Mouse (Mus musculus): ENCODE results near the gene BC049352.

BC049352 gene

DNA sequence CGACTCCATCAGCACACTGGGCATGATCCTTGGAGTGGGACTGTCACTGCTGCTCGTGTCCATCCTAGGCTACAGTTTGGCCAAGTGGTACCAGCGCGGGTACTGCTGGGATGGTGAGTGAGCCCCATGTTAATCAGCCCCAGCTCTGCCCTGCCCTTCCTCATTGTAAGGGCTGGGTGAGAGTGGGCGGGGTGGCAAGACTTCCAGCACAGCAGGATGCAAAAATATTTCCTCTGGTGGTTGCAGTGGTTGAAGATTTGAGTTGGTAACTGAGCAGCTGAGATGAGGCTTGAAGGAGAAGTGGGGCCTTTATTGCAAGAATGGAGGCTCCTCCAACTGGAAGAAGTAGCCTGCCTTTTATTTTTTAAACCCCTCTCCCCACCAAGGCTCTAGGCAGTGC, 59.6 kb downstream of the BC049352 start:
- DNase-seq (ENCODE audit: extremely low spot score, low read depth, low spot score), result no peak

DNA sequence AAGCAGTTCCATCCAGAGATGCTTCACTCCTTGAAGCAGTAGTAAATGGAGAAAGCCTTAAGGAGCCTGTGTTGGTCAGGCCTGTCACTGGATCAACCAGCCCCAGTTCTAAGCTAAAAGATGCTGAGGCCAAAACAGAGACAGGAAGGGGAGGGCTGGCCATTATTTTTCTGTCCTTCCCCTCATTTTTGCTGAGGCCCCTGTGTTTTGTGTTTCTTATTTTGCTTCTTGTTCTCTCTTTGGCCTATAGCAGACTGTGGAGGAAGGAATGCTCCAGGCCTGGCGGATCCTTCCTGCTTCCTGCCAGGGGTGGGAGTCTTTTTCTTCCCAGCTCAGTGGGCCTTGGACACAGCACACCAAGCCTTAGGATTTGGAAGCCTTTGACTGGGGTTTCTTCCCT, 63.6 kb downstream of the BC049352 start:
- DNase-seq (ENCODE audit: extremely low spot score, low read depth, low spot score), result no peak

DNA sequence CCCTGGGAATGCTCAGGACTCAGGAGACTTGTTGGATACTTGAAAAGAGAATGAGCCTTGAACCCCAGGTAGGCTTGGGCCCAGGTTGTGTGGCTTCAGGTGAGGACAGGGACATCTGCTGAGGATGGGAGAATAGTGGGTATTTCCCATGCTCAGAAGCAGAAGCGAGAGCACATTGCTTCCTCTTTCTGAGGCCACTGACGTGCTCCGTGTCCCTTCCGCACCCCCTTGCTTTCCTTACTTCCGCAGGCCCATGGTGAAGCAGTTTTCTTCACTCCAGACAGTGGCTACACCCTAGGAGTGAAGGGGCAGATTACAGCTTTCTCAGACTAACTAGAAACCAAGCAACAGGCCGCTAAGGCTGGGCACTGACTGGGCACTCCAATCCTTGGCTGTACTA, 64.3 kb downstream of the BC049352 start:
- no peak for DNase-seq (ENCODE audit: extremely low spot score, low read depth, low spot score)

- DNase-seq (ENCODE audit: extremely low spot score, low read depth, low spot score), result no peak
Measured at GRCm38 (mm10) chr9:45247536-45247935, 65.7 kb downstream of the BC049352 start.

DNA sequence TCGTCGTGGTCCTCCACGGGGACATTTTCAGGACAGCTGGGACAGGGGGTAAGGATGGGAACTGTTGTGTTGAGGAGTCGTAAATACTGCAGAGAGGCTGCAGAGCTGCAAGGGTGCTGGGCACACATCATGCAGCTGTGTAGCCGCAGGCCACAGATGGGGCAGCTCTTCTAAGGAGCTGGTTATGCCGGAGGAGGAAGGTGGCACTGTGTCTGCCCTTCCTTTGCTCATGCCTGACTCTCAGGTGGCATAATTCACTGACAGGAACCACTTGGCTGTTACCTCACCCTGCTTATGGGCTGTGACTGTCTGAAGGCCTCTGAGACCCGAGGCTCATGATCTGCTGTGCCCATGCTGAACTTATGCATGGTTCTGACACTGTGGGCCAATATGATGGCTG, 68.5 kb downstream of the BC049352 start:
- DNase-seq (ENCODE audit: extremely low spot score, low read depth, low spot score), result no peak

DNA sequence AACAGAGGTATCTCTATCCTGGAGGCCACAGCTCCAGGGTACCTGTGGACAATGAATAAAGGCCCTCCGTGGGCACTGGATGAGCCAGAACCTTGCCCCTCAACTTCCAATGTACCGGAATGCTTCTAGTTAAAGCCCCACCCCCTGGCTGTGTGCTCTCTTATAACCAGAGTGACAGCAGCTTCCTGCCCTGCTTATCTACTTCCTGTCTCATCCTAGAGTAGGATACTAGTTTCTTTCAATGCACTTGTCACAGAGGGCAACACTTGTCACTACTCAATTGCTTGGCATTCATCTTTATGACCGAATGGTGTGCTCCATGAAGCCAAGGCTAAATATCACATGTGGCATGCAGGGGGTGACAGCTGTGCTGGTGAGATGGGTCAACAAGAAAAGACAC, 69.5 kb downstream of the BC049352 start:
- DNase-seq (ENCODE audit: extremely low spot score, low read depth, low spot score), result no peak

GRCm38 (mm10) chr9:45251990-45252389, 70.2 kb downstream of the BC049352 start:
- no peak for DNase-seq (ENCODE audit: extremely low spot score, low read depth, low spot score)

- DNase-seq (ENCODE audit: extremely low spot score, low read depth, low spot score), result no peak
Measured at GRCm38 (mm10) chr9:45252395-45252794, 70.6 kb downstream of the BC049352 start.

DNA sequence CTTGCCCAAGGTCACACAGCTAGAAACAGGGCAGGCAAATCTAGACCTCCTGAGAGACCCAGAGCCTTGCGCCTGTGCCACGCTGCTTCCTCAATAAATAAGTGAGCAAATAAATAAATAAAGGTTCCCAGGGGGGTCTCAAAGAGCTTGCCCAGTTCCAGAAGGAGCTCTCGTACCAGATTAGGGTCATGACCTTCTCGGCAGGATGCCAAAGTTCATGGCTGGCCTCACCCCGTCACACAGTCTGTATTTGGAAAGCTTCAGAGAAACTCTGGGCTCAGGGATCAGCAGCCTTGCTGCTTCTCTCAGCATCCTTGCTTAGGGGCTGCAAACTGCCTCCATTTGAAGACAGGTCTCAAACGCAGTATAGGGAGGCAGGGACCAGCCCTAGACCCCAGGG, 72.2 kb downstream of the BC049352 start:
- DNase-seq (ENCODE audit: extremely low spot score, low read depth, low spot score), result no peak

GRCm38 (mm10) chr9:45254605-45255004, 72.8 kb downstream of the BC049352 start:
- DNase-seq (ENCODE audit: extremely low spot score, low read depth, low spot score), result no peak

GRCm38 (mm10) chr9:45255431-45255830, 73.6 kb downstream of the BC049352 start:
- no peak for DNase-seq (ENCODE audit: extremely low spot score, low read depth, low spot score)

DNA sequence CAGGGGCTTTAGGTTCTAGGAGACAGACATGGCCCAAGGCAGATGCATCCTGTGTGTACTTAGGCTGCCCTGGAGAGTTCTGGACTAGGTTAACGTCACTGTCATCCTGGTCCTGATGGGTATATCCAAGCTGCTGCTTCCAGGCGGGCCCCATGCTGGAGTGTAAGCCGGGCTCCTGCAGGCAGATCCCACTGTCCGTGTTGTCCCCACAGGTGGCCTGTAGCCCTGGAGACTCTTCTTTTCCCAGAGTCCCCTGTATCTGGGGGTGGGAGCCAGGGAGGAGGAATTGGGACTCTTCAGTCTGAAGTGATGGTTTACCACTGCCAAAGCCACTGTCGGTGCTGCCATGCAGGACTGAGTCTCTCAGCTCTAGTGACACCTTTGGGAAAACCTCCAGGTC, 74.2 kb downstream of the BC049352 start:
- DNase-seq (ENCODE audit: extremely low spot score, low read depth, low spot score), result no peak

- DNase-seq (ENCODE audit: extremely low spot score, low read depth, low spot score), result no peak
Measured at GRCm38 (mm10) chr9:45259065-45259464, 77.3 kb downstream of the BC049352 start.

GRCm38 (mm10) chr9:45261466-45261865, 79.7 kb downstream of the BC049352 start:
- no peak for DNase-seq (ENCODE audit: extremely low spot score, low read depth, low spot score)

- no peak for DNase-seq (ENCODE audit: extremely low spot score, low read depth, low spot score)
Measured at GRCm38 (mm10) chr9:45261872-45262271, 80.1 kb downstream of the BC049352 start.

DNA sequence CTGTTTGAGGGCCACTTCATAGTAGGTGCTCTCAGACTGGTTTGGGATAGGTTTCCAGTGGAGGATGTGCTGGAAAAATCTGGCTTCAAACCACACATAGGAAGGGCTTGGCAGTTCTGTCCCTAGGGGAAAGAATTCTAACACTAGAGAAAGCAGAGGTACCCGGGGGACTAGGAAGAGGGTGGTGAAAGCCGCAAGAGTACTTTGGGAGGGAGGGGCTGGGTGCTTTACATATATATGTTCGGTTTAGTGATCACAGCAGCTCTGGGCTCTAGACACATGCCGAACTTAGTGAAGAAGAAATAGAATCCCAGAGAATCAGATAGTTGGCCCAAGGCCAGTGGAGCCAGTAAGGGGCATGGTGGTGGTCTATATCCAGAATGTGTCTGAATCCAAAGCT, 85.3 kb downstream of the BC049352 start:
- DNase-seq (ENCODE audit: extremely low spot score, low read depth, low spot score), result no peak

- DNase-seq (ENCODE audit: extremely low spot score, low read depth, low spot score), result no peak
Measured at GRCm38 (mm10) chr9:45268079-45268478, 86.3 kb downstream of the BC049352 start.

DNA sequence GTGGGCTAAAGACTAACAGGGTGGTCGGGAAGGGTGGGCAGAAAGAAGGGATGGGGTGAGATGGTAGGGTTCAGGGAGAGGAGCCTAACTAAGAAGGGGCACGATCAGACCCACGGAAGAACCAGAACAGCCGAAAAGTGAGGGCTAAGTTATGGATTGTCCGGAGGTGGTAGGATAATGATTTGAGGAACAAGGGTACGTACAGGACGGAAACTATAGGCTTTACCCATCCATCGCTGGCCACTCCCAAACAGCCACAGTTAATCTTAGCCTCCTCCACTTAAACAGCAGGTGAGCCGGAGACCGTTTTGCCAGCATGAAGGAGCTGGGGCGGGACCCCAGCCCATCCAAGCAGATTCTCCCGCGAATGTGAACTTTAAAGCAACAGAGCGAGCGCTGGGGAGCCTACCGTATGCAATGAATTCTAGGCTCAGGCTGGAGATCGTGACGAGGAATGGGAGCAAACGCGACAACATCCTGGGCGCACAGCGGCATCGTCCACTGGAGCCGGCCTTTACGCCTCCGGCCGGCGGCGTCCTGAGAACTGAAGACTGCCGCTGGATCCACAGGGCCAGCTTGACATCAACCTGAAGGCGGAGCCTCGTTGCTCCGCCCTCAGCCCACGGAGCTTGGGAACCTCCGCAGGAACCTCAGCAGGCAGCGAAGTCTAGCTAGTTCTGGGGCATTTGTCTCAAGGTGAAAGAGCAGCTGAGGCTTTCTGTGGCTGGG, 87.0 kb downstream of the BC049352 start, which contains the start of gene Il10ra:
TSS of gene Il10ra (minus strand) at position 553 of the 729 bp plus-strand sequence.
- peak; percentile 12 for DNase-seq (ENCODE audit: extremely low spot score, low read depth, low spot score)

DNA sequence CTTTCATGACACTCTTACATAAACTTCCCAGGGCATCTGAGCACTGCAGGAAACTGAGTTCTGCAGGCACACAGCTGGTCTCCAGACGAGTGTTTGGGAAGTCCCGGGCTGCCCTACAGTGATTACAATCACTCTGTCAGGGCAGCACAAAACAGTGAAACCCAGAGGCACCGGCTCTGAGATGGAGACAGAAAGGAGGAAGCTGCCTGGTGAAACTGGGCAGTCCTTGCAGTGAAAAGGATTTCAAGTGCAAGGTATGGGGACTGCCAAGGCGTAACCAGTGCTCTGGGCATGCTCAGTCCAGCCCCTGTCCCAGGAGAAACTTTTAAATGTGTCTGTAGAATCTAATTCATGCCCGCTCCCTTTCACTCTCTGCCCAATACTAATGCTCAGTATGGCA, 90.4 kb downstream of the BC049352 start:
- no peak for DNase-seq (ENCODE audit: extremely low spot score, low read depth, low spot score)

DNA sequence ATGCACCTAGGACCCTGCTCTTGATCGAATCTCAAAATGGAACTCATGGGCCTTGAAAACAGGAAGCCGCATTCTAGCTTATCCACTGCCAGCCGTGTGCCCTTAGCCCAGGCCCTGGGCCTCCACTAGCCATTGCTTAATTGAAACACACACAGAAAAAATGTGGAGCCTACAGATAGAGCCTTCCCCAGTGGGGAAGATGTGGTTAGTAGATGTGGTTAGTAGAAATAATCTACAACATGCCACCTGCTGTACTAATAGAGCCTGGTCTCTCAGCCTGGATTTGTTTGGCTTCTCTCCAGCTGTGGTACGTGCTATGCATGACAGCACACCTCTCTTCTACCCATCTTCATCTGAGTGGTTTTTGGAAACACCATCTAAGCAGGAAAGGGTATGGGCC, 92.4 kb downstream of the BC049352 start:
- DNase-seq (ENCODE audit: extremely low spot score, low read depth, low spot score), result no peak

DNA sequence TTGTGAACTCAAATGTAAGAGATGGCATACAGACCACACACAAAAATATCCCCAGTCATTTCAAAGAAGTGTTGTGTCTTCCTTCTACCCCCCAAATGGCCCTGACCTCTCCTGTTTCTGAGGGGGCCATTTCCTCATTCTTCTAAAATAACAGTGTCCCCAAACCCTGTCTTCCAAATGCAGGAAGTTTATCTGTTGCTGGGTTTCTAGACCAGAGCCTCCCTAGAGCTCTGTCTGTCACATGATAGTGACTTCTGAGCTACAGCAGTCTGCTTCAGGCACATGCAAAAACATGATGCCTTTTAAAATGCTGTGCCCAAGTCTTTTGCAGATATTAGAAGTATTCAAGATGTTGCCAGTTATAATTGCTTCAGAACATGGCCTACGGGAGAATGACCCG, 92.8 kb downstream of the BC049352 start:
- DNase-seq (ENCODE audit: extremely low spot score, low read depth, low spot score), result no peak

DNA sequence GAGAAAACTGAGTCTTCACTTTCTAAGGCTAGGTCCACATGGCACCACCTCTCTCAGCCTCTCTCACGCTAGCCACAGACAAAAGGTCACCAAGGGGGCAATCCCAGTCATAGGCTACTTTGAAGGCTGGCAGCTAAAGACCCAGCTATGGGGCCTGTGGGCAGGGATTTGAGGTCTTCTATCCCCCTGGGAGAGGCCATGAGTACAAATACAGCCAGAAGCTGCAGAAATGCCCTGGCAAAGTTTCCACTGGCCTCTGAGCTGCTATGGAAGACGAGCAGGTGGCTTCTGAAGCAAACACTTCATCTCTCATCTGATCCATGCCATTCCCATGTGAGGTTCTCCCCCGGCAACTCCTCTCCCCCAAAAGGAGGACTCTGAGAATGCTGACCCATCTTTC, 98.3 kb downstream of the BC049352 start:
- DNase-seq (ENCODE audit: extremely low spot score, low read depth, low spot score), result no peak

GRCm38 (mm10) chr9:45280891-45281290, 99.1 kb downstream of the BC049352 start:
- no peak for DNase-seq (ENCODE audit: extremely low spot score, low read depth, low spot score)
